Mouse (Mus musculus) limb, embryonic 13.5 days (tissue): ENCODE data around the gene Nck1. TPM values are rescaled to one million over a fixed set of nuclear protein-coding genes. Genes with fewer than 3 reads are reported as not detected.
A peak's percentile ranks its signal among the peaks of the same experiment; 100 is the strongest.

ENCODE experiments used
- ATAC-seq: fragments of 200-750 bp; cut with Nextera tagmentation; 2 replicates; pipeline ENCODE4 v1.8.0; 2017; ENCODE audit warnings: low read depth, moderate number of reproducible peaks, moderate TSS enrichment; ENCODE audit not compliant: low FRiP score
- H3K27ac ChIP-seq: fragments of 300-500 bp; sonication (generic); 2 replicates; pipeline ENCODE4 v1.5.1; 2015; ENCODE audit warnings: inconsistent platforms, mild to moderate bottlenecking, moderate library complexity
- H3K27me3 ChIP-seq: fragments of 300-500 bp; sonication (generic); 2 replicates; pipeline ENCODE4 v1.6.1; 2015; ENCODE audit warnings: mild to moderate bottlenecking, inconsistent platforms
- H3K36me3 ChIP-seq: fragments of 300-500 bp; sonication (generic); 2 replicates; pipeline ENCODE4 v1.6.1; 2015; ENCODE audit warnings: inconsistent platforms, mild to moderate bottlenecking, moderate library complexity
- H3K4me1 ChIP-seq: fragments of 300-500 bp; sonication (generic); 2 replicates; pipeline ENCODE4 v1.6.1; 2015; ENCODE audit warnings: inconsistent platforms
- H3K4me2 ChIP-seq: fragments of 300-500 bp; sonication (generic); replicated peaks from 2 replicates; pipeline ENCODE4 v1.6.1; 2015; ENCODE audit warnings: inconsistent platforms, mild to moderate bottlenecking, moderate library complexity
- H3K4me3 ChIP-seq: fragments of 300-500 bp; sonication (generic); 2 replicates; pipeline ENCODE4 v1.5.1; 2015; ENCODE audit warnings: moderate library complexity, mild to moderate bottlenecking, inconsistent platforms
- H3K9ac ChIP-seq: fragments of 300-500 bp; sonication (generic); 2 replicates; pipeline ENCODE4 v1.6.1; 2015; ENCODE audit warnings: mild to moderate bottlenecking, inconsistent platforms
- H3K9me3 ChIP-seq: fragments of 300-500 bp; sonication (generic); 2 replicates; pipeline ENCODE4 v1.6.1; 2016; ENCODE audit warnings: inconsistent platforms
- WGBS: fragments of 180-500 bp; shearing (Covaris S2); methylation state at CpG from one replicate; pipeline ENCODE4 v1.1.7; 2015; 5-methylcytosine and 5-hydroxymethylcytosine counted together
- polyA plus RNA-seq: library from polyadenylated mRNA; unstranded; fragments of >200 nt; fragmentation: Nextera tagmentation; extraction: Ambion mirVana; gene quantifications from 2 replicates; pipeline ENCODE4 v1.2.1, GENCODE M21; 2015

Nck1 gene
- polyA plus RNA-seq, 1 experiment from 2014 or later = 76.5 TPM

- Histone ChIP-seq H3K4me1 (peaks cover 9% of the 10 kb centered on the region; the same call in 1 of the 2 replicates), H3K36me3 (no peaks in the 10 kb centered on the region), H3K27ac (no peak overlapping the region), H3K27me3 (peaks cover 57% of the 10 kb centered on the region), H3K4me2 (peak overlapping the region; percentile 90), H3K9ac (peak overlapping the region; percentile 70), H3K9me3 (no peaks in the 10 kb centered on the region), H3K4me3 (peak overlapping the region; percentile 65)
- WGBS = 10% methylated on average over 32 of the region's 32 CpGs
- 0 out of 2 replicates have a peak, but pooled peaks have one; percentile 4 for ATAC-seq
These were observed 24.1 kb upstream of the Nck1 start for GRCm38 (mm10) chr9:100569798-100570625.

- Histone ChIP-seq H3K4me3 (no peak overlapping the region), H3K4me2 (no peak overlapping the region), H3K27ac (no peak overlapping the region), H3K36me3 (no peaks in the 10 kb centered on the region), H3K9me3 (no peaks in the 10 kb centered on the region), H3K4me1 (no peaks in the 10 kb centered on the region), H3K9ac (no peak overlapping the region), H3K27me3 (peaks cover 22% of the 10 kb centered on the region)
- WGBS = 89% methylated on average over 10 of the region's 10 CpGs
- no peak for ATAC-seq
These were observed 14.4 kb upstream of the Nck1 start for GRCm38 (mm10) chr9:100560251-100560890.

GRCm38 (mm10) chr9:100558991-100559390, 13.1 kb upstream of the Nck1 start:
- Histone ChIP-seq H3K27me3 (peaks cover 27% of the 10 kb centered on the region), H3K4me3 (no peak overlapping the region), H3K36me3 (no peaks in the 10 kb centered on the region), H3K4me1 (no peaks in the 10 kb centered on the region), H3K27ac (no peak overlapping the region), H3K9me3 (no peaks in the 10 kb centered on the region), H3K9ac (no peak overlapping the region), H3K4me2 (no peak overlapping the region)
- no peak for ATAC-seq

GRCm38 (mm10) chr9:100558023-100558573, 12.2 kb upstream of the Nck1 start:
- Histone ChIP-seq H3K4me2 (no peak overlapping the region), H3K27ac (no peak overlapping the region), H3K4me3 (no peak overlapping the region), H3K9ac (no peak overlapping the region), H3K27me3 (peaks cover 23% of the 10 kb centered on the region), H3K36me3 (peaks cover 2% of the 10 kb centered on the region; the same call in 1 of the 2 replicates), H3K4me1 (no peaks in the 10 kb centered on the region), H3K9me3 (no peaks in the 10 kb centered on the region)
- ATAC-seq = no peak
- 79% methylated on average over 4 of the region's 4 CpGs for WGBS

- H3K9ac ChIP-seq = no peak overlapping the region
- no peak for ATAC-seq
- no peak overlapping the region for H3K27ac ChIP-seq
- 68% methylated on average over 5 of the region's 5 CpGs for WGBS
- no peak overlapping the region for H3K4me2 ChIP-seq
- H3K4me3 ChIP-seq = no peak overlapping the region
- H3K9me3 ChIP-seq = no peaks in the 10 kb centered on the region
- H3K4me1 ChIP-seq = no peaks in the 10 kb centered on the region
- peaks cover 19% of the 10 kb centered on the region for H3K27me3 ChIP-seq
- H3K36me3 ChIP-seq = peaks cover 9% of the 10 kb centered on the region
These were observed 9.8 kb upstream of the Nck1 start for GRCm38 (mm10) chr9:100555686-100556085.

- H3K27ac ChIP-seq = no peak overlapping the region
- H3K36me3 ChIP-seq = peaks cover 18% of the 10 kb centered on the region
- no peak overlapping the region for H3K4me3 ChIP-seq
- H3K4me1 ChIP-seq = peaks cover 16% of the 10 kb centered on the region
- ATAC-seq = no peak
- no peak overlapping the region for H3K4me2 ChIP-seq
- H3K9ac ChIP-seq = no peak overlapping the region
- no peaks in the 10 kb centered on the region for H3K27me3 ChIP-seq
- WGBS = 90% methylated on average over 2 of the region's 2 CpGs
- H3K9me3 ChIP-seq = peaks cover 9% of the 10 kb centered on the region; the same call in 1 of the 2 replicates
These were observed 2.4 kb upstream of the Nck1 start for GRCm38 (mm10) chr9:100548313-100548712.

- H3K27me3 ChIP-seq = no peaks in the 10 kb centered on the region
- no peak for ATAC-seq
- WGBS = 10% methylated on average over 9 of the region's 9 CpGs
These were observed 618 bp upstream of the Nck1 start for GRCm38 (mm10) chr9:100546594-100546910.

GRCm38 (mm10) chr9:100544948-100545714, 803 bp downstream of the Nck1 start:
- Histone ChIP-seq H3K9ac (peak overlapping the region; percentile 93), H3K36me3 (peaks cover 8% of the 10 kb centered on the region), H3K4me3 (peak overlapping the region; percentile 95), H3K27me3 (no peaks in the 10 kb centered on the region), H3K27ac (peak overlapping the region; percentile 93), H3K9me3 (peaks cover 6% of the 10 kb centered on the region; the same call in 1 of the 2 replicates), H3K4me2 (peak overlapping the region; percentile 80), H3K4me1 (peaks cover 21% of the 10 kb centered on the region)
- under 1% methylated on average over 38 of the region's 38 CpGs for WGBS
- ATAC-seq = no peak

More at GRCm38 (mm10) chr9:100546594-100546910, 618 bp upstream of the Nck1 start:
- peak overlapping the region; percentile 61 for H3K27ac ChIP-seq
- peak overlapping the region; percentile 95 for H3K4me3 ChIP-seq
- H3K4me1 ChIP-seq = peaks cover 21% of the 10 kb centered on the region
- peaks cover 8% of the 10 kb centered on the region for H3K36me3 ChIP-seq
- peak overlapping the region; percentile 80 for H3K4me2 ChIP-seq
- H3K9ac ChIP-seq = peak overlapping the region; percentile 72
- peaks cover 9% of the 10 kb centered on the region; the same call in 1 of the 2 replicates for H3K9me3 ChIP-seq

GRCm38 (mm10) chr9:100535618-100536262, 10.2 kb downstream of the Nck1 start:
- Histone ChIP-seq H3K4me1 (no peaks in the 10 kb centered on the region), H3K4me3 (no peak overlapping the region), H3K36me3 (no peaks in the 10 kb centered on the region), H3K9ac (no peak overlapping the region), H3K4me2 (no peak overlapping the region), H3K27ac (no peak overlapping the region), H3K27me3 (no peaks in the 10 kb centered on the region), H3K9me3 (no peaks in the 10 kb centered on the region; the same call in 1 of the 2 replicates)
- 93% methylated on average over 2 of the region's 2 CpGs for WGBS
- no peak for ATAC-seq

GRCm38 (mm10) chr9:100534686-100535085, 11.2 kb downstream of the Nck1 start:
- no peaks in the 10 kb centered on the region for H3K27me3 ChIP-seq
- H3K4me3 ChIP-seq = no peak overlapping the region
- no peak overlapping the region for H3K9ac ChIP-seq
- H3K27ac ChIP-seq = no peak overlapping the region
- no peak for ATAC-seq
- H3K9me3 ChIP-seq = no peaks in the 10 kb centered on the region; the same call in 1 of the 2 replicates
- H3K4me2 ChIP-seq = no peak overlapping the region
- no peaks in the 10 kb centered on the region for H3K36me3 ChIP-seq
- H3K4me1 ChIP-seq = no peaks in the 10 kb centered on the region
- WGBS = 94% methylated on average over 3 of the region's 3 CpGs

GRCm38 (mm10) chr9:100532847-100533505, 13.0 kb downstream of the Nck1 start:
- Histone ChIP-seq H3K9ac (no peak overlapping the region), H3K36me3 (peaks cover 10% of the 10 kb centered on the region), H3K4me2 (no peak overlapping the region), H3K4me1 (no peaks in the 10 kb centered on the region), H3K27me3 (no peaks in the 10 kb centered on the region), H3K27ac (no peak overlapping the region), H3K9me3 (peaks cover 7% of the 10 kb centered on the region), H3K4me3 (no peak overlapping the region)
- ATAC-seq = no peak
- 78% methylated on average over 3 of the region's 3 CpGs for WGBS
